Mouse (Mus musculus) gastrocnemius, postnatal 25 days (tissue): ENCODE data around the gene Tanc1. TPM values are rescaled to one million over a fixed set of nuclear protein-coding genes. Genes with fewer than 3 reads are reported as not detected.

Experiments used
- DNase-seq: peaks from one replicate; pipeline ENCODE4 v3.0.0; 2022
- total RNA-seq, 2 experiments: library from RNA; stranded (reverse); gene quantifications; 1 replicate in 1 of 2; 2 replicates in 1 of 2; pipeline ENCODE4 v1.2.3; 2021

The Tanc1 gene
- total RNA-seq, 2 experiments from 2014 or later, result 6.2 to 7.9 TPM

DNA sequence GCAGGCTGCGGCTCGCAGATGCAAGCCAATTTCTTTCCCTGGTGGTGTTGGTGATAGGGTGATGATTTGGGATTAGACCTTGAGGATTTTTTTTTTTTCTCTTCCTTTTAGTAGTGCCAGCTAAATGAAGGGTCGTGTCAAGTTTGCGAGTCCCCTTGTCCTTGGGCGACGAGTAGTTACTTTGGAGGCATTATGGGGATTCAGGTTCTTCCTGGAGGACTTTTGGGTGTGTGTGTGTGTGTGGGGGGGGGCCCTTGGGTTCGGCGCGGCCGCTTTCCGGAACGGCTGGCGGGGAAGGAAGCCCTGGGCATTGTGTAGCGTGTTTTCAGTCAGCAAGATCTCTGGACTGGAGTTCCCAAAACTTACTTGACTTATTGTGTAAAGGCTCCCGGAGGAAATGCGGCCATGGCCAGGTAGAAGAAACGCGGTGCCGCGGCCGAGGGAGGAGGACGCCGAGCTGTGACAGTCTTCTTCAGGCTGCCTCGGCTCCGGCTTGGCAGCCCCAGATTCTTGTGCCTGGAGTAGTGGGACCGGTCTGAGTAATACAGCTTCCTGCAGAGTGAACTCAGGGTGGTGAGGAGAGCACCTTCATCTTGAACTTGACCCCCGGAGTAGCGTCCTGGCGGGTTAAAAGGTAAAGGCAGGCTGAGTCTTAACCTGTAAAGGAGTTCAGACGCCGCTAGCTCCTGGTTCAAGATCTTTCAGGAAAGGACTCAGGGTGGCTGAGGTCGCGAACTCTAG lies 1.1 kb downstream of the Tanc1 start:
- DNase-seq, result no peak

DNA sequence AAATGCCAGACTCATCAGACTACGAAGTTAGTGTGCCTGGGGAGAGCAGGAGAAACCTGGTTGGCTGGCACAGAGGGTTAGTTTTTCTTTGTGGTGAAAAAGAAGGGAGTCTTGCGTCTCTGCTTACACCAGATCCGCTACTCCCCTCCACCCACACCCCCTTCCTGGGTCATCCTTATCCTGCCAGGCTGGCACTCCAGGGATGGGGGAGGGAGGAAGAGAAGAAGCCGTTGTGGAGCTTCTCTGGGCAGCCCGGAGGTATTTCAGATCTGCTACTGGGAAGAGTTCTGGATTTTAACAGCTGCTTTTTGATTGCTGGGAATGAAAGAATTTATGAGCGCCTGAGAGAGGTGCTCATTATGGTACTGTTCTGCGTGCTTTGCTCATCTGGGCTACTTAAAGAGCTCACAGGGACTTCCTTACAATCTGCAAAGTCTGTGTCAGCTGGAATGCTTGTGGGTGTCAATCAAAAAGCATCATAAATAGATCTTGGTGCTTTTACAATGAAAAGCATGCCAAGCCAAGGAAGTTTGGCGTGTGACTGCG lies 1.7 kb downstream of the Tanc1 start:
- DNase-seq, result no peak

DNA sequence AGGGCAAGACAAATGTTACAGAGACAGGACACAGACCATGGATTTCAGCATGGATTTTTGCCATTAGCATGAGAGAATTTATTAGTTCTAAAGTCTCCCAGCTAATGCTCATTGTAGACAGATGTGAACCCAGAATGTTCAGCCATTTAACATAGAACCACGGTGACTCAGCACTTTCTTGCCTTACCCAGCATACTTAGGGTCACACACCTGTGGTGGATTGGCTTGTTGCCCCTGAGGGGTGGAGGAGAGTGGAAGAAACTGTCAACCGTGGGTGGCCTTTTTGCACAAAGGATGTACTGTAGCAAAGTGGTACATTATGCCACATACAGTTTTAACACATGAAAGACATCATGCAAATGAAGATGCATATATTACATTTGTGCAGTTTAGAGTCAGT lies 5.0 kb downstream of the Tanc1 start:
- DNase-seq, result no peak

DNA sequence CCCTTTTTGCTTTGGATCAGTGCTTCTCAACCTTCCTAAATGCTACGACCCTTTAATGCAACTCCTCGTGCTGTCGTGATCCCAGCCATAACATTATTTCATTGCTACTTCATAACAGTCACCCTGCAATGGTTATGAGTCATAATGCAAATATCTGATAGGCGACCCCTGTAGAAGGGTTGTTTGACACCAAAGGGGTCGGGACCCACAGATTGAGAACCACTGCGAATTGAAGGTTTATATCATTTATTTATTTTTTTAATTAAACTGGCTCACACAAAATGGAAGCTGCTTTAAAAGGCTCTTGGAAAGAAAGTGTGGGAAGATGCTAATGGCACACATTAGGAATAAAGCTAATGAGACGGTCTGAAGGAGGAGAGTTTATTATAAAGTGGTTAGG lies 7.2 kb downstream of the Tanc1 start:
- DNase-seq, result no peak

DNA sequence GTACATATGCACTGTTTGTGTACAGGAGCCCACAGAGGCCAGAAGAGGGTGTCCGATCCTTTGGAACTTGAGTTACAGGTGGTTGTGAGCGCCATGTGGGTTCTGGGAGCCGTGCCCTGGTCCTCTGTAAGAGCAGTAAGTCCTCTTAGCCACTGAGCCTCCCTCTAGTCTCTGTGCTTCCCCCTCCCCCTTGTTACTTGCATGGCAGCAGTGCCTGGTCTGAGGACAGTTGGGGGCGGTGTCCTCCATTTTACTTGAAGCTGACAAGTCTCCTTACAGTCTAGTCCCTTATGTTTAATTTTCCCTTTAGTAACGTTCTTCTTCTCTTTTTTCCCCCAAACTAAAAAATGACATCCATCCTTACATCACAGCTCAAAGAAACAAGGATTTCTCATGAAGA lies 8.8 kb downstream of the Tanc1 start:
- DNase-seq, result no peak

DNA sequence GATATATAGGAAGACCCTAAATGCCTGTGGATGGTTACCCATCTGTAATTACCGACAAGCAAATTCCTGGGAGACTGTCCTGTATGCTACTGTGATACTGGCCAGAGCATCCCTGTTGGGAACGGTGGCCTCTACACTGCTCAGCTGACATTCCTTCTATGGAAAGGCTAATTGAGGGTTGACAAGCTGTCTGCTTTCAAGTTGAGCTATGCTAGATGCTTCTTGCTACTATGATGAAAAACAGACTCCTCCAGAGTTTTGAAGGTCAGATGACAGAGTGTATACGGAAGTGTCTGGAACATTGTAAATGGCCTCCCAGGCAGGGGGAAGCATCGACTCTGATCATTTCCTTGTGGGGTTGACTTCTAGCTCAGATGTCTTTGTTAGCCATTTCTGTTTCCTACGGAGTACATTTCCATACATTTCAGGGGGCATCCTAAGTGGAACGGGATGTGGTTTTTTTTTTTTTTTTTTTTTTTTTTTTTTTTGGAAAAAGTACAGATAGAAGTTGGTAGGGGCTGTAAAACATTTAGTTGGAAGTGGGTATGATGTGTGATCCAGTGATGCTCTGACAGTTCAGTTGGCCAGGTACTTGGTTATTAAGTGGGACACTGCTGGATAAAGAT lies 10.8 kb downstream of the Tanc1 start:
- DNase-seq, result no peak

DNA sequence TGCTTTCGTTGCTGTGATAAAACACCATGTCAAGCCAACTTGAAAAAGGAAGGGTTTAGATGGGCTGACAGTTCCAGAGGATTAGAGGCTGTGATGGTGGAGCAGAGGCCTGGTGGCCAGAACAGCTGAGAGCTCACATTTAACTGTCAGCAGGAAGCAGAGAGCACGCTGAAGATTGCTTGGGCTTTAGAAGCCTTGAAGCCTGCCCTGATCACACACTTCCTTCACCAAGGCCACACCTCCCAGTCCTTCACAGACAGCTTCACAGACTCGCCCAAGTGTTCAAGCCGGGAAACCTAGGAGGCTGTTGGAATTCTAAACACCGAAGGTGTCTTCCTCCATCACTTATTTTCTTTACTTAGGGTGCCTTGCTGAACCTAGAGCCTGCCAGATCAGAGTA lies 12.0 kb downstream of the Tanc1 start:
- DNase-seq, result no peak

DNA sequence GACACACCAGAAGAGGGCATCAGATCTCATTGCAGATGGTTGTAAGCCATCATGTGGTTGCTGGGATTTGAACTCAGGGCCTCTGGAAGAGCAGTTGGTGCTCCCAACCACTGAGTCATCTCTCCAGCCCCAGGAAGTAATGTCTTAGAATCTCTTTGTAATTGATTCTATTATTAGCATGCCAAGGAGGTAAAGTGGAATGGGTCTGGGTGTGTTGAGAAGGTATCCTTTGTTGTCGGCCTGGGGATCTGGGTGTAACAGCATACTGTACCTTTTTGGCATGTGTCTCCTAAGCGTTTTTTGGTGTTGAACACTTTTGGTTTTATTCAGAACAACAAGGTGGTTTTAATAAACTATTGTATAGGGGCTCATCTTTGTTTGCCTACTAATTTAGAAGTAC lies 13.6 kb downstream of the Tanc1 start:
- DNase-seq, result no peak

DNA sequence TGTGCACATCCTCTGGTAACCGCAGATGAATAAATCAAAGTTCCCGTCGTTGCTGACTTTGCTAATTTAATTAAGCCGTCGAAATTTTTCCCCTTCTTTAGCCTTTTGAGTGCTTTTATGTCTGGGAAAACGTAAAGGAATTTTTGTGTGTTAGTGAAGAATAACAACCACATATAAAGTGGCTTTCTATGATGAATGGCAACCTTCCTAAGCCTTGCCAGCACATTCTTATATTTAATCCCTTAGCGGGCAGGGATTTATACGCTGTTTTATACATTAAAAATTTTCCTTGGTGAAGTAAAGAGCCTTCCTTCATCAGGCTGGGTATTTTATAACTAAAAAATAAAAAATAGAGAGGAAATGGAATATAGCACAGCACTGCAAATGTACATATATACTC lies 14.1 kb downstream of the Tanc1 start:
- DNase-seq, result no peak

DNA sequence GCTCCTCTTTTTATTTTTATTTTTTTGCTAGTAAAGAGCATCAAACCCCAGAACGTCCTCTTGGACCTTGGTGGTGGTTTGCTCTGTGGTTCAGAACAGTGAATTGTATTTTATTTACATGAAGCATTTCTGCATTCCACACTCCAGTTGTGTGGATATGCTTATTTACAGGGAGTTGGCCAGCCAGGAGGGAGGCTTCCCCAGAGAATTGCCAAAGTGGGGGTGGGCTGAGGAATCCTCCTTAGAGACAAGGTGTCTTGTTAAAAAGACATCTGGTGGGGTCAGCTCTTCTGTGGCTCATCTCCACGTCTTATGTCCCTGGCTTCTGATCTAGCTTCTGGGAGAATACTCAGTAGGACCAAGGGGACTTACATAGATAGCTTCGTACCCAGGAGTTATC lies 14.6 kb downstream of the Tanc1 start:
- no peak for DNase-seq

DNA sequence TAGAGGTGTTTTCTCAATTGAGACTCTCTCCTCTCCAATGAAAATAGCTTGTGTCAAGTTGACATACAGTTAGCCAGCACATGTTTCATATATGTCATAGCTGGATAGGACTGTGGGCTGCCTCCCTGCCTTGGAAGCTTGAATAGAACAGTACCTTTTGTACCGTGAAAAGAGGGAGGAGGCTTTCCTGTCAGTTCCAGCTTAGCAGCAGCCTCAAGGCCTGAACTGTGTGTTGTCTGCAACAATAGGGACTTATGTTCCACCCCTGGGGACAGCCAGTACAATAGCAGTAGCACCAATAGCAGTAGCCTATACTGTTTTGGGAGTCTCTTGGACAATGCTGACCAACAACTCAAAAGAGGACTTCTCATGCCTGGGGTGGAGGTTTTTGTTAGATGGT lies 15.7 kb downstream of the Tanc1 start:
- DNase-seq, result no peak

DNA sequence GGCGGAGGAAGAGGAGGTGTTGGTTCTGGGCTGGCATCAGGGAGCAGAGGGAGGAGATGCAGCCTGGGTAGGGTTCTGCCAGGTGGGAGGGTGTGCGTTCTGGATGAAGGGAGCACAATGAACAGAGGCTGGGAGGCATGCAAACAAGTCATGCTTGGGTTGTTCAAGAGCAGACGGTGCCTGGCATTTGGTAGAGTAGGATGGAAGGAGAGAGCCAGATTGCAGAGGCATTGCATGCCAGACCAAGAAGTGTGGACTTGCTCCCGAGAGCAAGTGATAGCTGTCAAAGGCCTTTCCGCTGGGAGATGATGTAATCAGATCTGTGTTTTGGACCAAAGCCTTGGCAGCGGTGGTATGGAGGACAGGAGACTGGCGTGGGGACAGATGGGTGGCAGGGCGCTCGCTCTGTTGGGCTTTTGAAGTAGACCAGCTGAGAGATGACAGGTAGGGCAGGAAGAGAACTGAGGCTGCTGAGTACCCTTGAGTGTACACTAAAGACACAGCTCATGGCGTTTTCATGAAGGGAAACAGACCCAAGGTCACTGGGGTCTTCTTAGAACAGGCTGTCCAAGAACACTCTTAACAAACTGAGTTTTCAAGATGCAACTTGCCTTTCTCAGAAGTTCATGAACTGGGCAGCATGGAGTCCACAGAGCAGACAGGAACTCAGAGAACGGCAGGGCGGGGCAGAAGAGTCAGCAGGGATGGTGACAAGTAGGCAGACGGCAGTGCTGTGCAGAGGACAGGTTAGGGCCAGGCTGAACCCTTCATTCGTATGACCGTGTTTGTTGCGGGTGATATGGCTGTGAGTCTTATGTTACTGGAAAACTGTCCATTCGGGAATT lies 16.4 kb downstream of the Tanc1 start:
- DNase-seq, result peak; percentile 64

DNA sequence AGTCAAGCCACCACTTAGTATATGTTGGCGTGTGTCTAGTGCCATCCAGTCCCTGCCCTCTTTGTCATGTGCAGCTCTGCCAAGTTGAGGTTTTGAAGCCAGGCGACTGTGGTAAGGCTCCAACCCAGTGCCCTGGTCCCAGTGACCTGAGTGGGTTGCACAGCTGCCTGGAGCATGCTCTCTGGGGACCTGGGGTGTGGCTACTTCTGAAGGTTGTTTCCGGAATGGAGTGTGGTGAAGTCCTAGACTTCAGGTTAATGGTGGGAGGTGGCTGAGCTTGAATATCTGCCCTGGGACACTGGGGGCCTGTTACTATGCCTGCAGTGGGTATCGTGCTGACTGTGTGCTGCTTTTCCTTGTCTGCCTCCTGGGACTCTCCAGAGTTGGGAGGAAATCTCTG lies 18.0 kb downstream of the Tanc1 start:
- no peak for DNase-seq

DNA sequence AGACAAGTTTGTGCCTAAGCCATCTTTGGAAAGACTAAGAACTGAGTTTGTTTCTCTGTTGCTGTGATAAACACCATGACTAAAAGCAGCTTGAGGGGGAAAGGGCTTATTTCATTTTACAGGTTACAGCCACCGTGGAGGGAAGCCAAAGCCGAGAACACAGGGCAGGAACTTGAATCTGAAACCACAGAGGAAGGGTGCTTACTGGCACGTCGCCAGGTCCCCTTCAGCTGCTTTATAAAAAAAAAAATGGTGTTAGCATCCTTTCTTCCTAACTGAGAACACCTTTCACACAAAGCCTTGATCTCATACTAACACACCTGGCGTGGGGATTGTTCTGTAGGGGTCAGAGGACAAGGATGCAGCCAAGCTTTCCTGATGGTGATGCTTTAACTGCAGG lies 19.6 kb downstream of the Tanc1 start:
- no peak for DNase-seq

DNA sequence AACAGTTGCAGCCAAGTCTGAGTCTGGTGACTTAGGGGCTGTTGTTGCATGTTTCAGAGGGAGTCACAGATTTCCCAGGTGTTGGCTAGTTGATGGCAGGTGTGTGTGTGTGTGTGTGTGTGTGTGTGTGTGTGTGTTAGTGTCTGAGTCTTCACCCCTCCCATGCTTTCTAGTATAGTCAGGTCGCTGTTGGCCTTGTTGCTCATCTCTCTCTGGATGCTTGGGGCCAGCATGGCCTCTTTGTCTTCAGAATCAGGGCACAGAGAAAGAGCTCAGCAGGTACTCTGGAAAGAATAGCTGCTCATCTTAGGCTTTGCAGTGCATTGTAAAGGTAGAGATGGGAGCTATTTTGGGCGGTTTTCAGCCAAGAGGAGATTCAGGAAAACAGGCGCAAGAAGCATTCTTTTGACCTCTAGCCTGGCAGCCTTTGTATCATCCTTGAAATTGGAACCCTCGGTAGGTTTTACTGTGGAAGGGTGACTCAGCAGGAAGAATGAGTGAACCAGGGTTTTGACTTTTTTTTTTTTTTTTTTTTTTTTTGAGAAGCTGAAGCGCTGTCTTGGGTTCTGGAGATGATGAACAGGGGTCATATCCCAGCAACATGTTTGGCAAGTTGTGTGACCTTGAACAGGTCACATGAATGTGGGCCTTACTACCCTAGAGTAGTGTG lies 22.1 kb downstream of the Tanc1 start:
- DNase-seq, result no peak

DNA sequence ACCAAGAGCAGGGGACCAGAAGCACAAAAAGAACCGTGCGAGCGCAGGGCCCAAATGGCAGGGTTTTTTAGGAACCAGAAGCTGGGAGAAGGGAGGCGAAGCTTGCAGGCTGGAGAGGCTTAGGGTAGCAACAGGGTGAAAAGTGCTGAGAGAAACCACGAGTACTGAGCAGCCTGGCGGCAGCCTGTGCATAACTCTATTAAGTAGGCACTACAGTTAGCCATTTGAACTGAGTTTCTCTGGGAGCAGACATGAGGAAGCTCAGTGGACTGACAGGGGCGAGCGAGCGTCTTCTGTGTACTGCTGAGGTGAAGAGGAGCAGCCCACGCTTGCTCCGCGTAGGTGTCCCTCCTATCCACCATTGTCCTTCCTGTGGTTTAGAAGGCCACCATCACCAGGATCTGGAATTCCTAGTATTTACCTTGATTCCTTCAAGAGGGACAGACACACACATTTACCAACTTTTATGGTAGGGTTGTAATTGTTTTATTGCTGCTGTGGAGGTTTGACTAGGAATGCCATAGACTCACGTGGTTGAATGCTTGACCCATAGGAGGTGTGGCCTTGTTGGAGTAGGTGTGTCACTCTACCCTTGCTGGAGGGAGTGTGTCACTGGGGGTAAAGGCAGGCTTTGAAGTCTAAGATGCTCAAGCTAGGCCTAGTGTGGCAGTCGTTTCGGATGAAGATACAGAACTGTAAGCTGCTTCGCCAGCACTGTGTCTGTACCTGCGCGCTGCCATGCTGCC lies 25.4 kb downstream of the Tanc1 start:
- DNase-seq, result no peak

DNA sequence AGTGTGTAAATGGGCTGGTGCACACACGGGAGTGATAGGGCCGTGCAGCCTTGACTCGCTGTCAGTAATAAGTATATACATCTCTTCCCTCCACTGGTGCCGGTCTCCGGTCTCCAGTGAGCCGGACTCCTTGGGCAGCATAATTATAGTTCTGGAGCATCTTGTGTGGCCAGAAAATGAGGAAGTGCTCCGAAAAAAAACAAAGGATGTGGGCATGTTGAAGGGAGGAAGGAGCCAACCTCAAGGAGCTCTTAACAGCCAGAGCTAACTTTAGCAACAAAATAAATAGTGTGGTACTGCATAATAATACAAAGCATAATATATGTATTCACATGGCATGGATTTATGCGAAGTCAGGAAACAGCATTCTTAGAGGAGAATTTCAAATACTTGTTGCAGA lies 30.9 kb downstream of the Tanc1 start:
- DNase-seq, result no peak

DNA sequence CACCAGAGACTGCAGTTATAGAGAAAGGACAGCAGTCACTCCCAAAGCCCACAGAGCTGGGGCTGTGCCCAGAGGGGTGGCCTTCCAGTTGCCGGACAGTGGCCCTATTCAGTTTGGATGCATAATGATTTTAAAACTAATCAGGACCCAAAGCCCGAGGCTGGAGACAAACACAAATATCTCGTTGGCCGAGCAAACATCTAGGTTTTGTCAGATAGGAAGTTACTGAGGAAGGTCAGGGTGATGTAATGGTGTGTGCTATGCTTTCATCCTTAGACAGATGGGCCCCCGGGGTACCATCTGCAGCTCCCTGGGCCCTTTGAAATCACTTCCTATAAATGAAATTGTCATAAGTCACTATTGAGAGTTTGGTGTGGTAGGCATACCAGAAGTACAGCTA lies 33.0 kb downstream of the Tanc1 start:
- DNase-seq, result no peak

DNA sequence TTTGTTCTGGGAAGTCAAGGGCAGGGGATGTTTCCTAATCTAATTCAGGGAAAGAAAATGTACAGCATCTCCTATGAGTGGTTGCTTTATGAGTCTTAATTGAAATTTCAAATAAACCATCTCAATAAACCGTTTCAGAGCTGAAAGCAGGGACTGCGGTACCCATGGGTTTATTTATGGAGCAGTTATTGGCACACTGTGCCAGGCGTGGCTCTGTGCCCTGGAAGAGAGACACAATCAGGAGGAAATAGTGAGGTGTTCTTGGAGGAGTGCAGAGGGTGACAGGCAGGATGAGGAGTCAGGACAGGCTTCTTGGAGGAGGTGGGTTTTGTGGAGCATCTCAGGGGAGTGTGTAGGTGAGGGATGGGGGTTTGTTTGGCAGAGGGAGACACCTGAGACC lies 33.7 kb downstream of the Tanc1 start:
- DNase-seq, result no peak

DNA sequence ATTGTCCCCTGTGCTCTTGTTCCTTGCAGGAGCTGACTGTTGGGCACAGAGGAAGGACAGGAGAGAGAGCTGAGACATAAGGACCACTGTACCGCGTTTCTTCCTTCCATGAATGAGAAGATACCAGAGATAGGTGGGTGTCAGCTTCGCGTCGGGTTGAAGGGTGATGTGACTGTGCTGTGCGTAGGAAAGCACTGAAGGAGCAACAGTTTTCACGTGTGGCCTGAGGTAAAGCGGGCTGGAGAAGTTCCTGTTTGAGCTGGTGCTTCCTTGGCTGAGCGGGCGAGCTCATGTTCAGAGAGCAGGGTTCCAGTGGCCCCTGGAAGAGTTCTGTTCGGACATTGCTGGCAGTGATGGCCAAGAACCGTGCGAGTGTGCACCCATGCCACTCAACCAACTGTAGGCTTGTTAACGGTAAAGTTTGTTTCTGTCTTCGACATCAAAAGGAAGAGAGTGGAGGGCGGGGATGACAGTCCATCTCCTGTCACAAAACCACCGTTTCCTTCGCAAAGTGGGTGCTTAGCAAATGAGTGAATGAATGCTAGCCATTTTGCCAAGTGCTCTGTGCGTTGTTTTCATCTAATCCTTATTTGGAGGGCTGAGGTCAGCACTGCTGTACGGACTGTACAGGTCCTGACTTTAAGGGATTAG lies 35.0 kb downstream of the Tanc1 start:
- no peak for DNase-seq

DNA sequence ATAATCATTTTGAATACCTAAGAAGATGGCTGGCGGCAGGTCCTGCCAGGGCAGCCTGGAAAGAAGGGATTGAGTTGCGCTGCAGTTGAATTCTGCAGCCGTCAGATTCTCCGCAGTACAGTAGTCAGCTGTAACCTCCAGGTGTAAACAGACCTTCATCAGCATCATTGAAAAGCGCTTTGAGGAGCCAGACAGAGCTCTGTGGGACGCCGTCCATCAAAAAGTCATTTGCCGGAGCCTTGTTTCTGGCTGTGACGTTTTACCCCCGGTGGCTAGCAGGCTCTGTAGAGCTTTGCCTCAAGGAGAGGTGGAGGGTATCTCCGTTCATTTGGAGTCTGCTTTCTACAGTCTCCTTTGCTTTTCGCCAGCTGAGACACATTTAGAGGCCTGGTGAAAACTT lies 36.6 kb downstream of the Tanc1 start:
- no peak for DNase-seq
